Mouse (Mus musculus) cerebellum, adult 8-10 months (tissue): ENCODE data around the gene Col4a2.

Experiments used
- DNase-seq: peaks from one replicate; pipeline ENCODE4 v3.0.0; 2022

Gene Col4a2

DNA sequence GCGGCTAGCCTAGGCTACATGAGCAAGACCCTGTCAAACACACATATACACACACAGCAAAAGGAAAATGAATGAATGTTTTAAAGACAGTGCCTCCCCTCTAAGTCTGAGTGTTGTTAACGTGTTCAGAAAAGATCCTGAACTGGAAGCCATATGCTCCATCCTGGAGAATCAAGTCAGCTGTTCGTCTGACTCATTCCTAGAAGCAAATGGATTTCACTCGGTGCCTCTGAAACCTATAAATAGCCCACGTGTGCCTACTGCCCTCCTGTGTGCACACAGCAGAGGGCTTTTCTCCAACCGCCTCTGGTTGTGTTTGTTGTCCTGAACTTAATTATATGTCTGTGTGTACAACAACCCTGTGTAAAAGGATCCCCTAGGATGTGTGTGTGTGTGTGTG lies 109.4 kb downstream of the Col4a2 start:
- DNase-seq: no peak

DNA sequence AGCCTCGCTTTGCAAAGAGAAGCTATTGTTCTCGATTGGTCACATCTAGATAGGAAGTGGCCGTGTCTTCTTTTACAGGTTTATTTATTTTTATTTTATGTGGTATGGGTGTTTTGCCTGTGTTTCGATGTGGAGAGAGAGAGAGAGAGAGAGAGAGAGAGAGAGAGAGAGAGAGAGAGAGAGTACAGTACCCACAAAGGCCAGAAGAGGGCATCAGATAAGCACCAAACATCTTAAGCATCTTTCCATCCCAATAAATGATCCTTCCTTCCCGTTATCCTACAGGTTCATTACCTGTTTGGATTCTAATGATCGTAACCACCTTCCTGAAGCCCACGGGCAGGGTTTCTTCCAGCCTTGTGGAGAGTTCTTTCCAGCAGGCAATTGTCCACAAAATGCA lies 110.5 kb downstream of the Col4a2 start:
- DNase-seq: no peak

DNA sequence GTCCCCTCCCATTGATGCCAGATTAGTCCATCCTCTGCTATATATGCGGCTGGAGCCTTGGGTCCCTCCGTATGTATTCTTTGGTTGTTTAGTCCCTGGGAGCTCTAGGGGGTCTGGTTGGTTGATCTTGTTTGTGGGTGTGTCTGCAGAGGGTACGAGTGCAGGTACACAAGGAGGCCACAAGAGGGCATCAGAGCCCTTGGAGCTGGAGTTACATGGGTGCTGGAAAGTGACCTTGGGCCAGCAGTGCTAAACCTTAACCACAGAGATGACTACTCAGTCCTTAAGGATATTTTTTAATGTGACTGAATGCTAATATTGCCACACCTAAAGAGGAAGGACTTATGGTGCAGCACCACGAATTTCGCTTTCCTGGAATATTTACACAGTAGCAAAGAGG lies 118.1 kb downstream of the Col4a2 start:
- DNase-seq: no peak

DNA sequence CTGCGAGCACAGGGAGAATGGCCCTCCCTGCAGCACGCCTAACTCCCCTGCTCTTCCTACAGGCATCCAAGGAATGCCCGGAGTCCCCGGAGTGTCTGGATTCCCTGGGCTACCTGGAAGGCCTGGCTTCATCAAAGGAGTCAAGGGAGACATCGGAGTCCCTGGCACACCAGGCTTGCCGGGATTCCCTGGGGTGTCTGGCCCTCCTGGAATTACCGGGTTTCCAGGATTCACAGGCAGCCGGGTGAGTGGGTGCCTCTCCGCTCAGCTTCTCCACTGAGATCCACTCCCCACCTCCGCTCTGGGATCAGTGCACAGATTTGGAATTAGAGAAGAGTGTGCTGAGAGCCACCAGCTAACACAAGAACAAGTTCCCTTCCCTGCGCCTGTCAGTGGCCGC lies 125.3 kb downstream of the Col4a2 start:
- DNase-seq: no peak

DNA sequence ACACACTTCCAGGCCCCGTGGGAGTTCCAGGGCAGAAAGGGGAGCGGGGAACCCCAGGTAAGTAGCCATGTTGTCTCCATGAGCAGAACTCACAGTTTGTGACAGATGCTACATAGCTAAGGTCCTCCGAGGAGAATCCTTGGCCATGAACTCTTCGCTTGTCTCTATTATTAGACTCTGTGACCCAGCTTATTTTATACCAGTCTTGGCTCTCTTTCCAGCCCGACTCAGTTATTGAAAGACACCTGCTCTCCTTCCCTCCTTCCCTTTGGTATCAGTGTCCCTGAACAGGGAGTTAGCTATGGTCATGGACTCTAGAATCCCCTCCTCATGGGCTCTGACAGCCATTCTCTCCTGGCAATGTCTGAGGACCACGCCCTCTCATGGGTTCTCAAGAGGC lies 128.7 kb downstream of the Col4a2 start:
- no peak for DNase-seq

DNA sequence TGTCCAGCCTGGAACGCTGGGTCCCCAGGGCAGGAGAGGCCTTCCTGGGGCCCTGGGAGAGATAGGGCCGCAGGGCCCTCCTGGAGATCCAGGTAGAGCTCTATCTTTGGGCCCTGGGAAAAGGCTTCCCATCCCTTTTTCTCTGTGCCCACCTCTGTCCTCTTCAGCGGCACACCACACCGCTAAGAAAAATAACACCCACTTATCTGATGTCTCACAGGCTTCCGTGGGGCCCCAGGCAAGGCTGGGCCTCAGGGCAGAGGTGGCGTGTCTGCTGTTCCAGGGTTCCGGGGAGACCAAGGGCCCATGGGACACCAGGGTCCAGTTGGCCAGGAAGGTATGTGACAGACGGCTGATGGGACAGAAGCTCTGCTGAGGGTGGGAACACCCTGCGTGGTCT lies 131.0 kb downstream of the Col4a2 start:
- DNase-seq: no peak

DNA sequence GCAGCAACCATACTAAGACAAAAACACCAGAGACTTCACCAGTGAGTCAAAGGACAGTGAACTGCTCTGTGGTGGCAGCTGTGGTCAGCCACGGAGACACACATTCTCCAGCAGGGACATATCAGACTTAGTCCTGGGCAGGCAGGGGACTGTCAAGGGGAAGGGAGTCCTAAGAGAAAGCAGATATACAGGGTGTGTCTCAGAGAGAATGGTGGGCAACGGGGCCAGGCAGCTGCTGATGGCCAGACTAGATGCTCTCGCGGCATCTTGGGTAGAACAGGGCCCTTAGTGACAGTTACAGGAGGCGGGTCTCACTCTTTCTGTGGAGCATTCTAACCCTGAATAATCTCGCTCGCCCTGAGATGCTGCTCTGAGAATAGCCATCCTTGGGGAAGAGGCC lies 131.6 kb downstream of the Col4a2 start:
- DNase-seq: no peak

DNA sequence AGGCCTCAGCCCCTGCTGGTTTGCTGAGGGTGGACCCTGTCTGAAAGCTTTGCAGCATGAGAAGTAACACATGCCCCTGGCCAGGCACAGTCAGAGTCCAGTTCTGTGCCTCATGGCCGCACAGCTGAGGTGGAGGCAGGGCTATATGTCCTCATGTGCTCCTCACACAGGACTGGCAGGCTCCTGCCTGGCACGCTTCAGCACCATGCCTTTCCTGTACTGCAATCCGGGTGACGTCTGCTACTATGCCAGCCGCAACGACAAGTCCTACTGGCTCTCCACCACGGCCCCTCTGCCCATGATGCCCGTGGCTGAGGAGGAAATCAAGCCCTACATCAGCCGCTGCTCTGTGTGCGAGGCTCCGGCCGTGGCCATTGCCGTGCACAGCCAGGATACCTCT lies 133.2 kb downstream of the Col4a2 start:
- no peak for DNase-seq

DNA sequence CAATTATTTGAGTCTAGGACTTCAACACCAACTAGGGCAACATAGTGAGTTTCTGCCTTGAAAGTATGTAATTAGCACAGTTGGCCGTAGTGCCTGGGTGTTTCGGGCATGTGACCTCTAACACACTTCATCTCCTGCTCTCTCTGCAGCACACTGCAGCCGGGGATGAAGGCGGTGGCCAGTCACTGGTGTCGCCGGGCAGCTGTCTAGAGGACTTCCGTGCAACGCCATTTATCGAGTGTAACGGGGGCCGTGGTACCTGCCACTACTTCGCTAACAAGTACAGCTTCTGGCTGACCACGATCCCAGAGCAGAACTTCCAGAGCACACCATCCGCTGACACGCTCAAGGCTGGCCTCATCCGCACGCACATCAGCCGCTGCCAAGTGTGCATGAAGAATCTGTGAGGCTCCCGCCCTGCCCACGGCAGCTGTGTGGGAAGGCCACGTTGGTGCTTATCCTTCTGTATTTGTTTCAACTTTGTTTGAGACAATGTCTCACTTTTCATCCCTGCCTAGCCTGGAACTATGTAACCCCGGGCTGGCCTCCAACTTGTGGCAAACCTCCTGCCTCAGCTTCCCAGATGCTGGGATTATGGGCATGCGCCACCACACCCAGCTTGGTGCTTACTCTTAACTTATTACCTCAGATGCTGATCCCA lies 135.4 kb downstream of the Col4a2 start:
- DNase-seq: no peak

DNA sequence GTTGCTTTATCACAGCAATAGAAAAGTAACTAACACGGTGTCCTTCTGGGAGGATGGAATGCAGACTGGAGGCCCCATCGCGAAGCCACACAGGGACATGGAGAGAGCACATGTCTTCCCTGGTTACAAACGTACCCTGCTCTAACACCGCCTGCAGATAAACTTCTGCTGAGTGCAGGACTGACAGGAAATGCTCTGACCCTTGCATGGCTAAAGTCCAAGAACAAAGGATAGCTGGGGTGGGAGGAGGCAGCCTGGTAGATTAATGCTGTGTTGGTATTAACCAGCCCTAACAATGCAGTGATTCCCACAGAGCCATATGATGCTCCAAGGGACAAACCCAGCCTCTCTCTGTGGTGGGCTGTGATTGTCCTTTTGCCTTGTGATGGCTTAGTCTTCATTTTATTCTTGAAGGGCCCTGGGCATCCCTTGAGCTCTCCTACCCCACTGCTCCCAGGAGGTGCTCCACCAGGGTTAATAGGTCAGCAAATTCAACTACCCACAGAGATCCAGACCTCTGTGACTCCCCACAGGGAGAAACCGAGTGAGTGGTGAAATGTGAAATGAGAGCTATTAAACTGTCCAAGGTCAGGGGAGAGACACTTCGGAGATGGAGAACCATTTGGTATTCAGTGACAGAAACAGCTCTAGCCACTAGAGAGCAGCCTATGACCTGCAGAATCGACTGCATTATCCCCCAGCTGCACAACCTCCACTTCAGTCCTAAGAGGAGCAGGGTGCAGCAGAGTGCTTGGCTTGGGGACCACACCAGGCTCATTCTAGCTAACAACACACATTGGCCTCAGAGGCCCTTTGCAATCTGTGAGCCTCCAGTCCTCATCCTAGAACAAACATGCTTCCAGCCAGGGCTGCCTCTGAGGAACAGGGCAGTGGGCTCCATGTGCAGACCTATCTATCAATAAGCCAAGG lies 137.8 kb downstream of the Col4a2 start:
- no peak for DNase-seq

DNA sequence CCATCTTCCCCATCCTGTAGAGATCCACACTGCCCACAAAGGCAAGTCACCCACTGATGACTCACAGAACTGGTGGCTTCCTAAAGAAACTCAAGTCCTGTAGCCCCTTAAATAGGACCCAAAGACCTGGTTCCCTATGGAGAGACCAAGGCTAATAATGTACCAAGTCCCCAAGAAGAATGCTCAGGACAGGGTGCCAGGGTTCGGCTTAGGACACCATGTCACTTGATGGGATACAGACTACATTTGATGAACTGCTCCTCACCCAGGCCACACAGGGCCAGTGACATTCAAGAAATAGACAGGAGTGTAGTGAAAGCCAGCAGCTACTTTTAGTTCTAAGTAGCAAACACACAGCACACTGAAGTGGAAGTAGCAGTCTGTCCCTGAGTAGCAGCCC lies 139.5 kb downstream of the Col4a2 start:
- no peak for DNase-seq

DNA sequence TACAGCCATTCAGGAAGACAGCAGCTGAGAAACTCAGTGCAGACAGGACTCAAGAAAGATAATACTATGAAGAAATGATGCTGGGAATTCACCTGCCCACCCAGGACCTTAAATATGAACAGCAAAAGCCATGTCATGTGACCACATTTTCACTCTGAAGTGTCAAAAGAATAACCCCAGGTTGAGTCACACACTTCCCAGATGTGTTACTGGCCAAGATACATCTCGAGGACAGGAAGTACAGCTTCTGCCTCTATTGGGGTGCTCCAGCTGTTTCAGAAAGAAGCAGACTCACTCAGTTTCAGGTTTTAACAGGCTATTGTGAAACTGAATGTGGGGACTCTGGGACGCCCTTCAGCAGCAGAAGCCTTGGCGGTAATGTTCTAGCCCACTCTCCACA lies 140.0 kb downstream of the Col4a2 start:
- DNase-seq: no peak

DNA sequence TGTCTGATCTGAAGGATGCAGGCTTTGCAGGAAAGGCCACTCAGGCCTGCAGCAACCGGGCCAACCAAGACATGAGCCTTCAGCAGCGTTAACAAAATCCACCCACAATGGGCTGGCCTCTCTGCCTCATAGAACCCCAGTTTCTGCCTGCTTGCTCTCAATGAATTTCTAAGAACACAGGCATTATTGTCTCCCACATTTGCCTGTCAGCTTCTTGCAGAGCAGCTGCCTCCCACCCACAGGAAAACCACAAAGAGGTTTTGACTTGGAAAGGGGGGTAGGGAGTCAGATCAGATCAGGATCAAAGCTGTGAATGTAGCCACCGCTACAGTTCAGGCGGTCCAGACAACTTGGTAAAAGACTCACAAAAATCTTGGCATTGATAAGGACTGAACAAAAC lies 140.4 kb downstream of the Col4a2 start:
- DNase-seq: no peak

DNA sequence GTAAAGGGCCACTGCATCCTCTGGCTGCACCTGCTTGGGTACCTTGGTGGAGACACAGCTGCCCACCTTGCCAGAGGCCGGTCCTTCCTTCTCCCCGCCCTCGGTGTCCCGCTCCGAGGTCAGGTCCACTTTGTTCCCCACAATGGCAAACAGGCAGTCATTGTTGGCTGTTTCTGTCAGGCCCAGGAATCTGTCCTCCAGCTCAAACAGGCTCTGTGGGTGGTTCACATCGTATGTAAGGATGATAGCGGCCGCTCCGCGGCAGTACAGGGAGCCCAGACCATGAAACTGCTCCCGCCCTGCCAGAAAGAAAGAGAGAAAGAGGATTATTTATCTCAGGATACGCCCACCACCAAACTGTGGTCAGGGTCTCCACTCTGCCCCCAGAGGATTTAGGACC lies 141.6 kb downstream of the Col4a2 start:
- DNase-seq: no peak

DNA sequence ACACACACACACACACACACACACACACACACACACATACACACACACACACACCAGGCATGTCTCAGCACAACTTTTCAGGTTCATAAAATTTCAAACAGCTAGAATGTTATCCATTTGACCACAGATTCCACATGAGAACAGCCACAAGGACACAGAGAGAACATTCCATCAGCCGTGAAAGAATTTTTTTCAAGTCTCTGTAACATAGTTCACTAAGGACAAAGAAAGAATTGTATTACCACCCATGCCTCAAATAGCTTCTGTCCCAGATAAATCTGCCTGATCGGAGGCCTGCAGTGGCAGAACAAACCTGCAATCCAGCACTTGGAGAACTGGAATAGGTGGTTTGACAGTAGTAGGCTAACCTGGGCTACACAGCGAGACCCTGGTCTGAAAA lies 144.7 kb downstream of the Col4a2 start:
- DNase-seq: no peak

DNA sequence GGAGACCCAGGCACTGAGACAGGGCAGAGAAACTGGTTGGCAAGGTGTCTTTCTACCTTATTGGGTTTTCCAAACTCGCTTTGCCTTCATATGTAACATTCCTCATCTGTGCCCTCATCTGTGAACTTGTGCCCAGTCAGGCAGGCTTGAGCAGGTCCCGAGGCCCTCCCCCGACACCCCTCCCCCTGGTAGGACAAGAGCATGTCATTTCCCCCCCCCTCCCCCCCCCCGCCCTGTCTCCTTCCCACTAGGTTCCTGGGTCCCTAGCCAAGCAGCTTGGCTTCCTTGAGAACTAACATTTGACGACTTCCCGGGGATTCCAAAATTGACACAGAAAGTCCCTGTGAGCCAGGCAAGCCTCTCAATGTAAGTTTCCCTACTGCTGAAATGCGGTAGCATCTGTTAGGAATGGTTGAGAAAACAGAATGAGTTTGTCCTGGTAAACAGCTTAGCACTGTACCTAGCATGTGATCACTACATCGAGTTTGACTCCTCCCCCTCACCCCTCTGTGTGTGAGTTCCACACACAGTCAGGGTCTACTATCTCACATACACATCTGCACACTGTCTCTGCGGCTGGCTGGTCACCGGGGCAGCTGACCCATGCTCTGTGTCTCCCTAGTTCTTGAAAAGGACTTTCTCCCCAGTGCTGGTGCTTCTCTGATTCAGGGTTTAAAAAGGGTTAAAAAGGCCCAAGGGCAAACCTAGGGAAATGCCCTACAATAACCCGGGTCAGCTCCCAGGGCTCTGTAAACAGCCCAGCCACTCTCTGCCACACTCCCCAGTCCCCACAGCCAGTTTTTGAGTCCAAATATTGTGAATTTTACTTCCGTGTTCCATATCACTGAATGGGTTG lies 145.6 kb downstream of the Col4a2 start:
- DNase-seq: no peak

DNA sequence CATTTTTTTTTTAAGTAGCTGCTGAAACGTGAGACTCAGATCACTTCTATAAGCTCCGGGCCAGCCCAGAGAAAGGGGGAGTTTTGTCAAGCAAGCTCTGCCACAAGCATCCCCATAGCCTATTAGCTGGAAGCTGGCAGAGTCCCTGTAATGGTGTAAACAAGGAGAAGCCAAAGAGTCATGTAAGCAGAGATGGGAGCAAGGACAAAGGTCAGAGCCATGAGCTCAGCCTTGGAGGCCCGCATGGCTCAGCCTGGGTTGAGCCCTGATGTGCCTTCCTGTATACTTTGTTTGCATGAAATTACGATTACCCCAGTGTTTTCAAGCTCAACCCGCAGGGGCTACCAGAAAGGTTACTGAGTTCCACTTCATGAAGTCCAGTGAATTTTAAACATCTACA lies 146.4 kb downstream of the Col4a2 start:
- DNase-seq: no peak

DNA sequence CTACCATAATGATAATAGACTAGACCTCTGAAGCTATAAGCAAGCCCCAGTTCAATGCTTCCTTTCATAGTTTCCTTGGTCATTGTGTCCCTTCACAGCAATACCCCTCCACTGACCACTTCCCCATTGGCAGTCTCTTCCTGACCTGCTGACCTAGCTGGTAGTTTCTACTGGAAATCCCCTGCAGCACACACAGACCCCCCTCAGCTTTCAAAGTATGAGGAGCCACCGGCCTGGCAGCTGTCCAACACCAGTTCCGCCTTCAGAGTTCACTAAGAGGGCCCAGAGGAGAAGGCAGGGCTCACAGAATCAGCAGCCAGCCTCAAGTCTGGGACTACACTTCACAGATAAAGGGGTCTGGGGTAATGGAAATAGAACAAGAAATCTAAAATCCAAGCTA lies 148.3 kb downstream of the Col4a2 start:
- no peak for DNase-seq

DNA sequence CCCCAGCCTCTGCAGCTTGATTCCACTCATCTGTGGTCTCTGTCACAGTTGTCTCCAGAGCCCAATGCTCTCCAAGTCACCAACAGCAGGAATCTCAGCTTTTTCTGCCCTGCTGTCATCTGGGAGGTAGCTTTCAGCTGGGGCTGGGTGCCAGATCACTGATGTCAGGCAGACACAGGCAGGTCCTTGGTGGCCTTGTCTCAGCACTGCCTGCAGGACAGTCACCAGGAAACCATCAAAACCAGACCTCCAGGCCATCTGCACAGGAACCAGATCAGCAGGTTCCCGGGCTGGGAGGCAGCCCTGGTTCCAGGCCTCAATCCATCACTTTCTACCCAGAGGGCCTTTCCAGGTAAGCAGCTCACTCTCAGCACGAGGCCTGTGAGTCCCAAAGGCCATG lies 149.2 kb downstream of the Col4a2 start:
- peak; percentile 38 for DNase-seq

DNA sequence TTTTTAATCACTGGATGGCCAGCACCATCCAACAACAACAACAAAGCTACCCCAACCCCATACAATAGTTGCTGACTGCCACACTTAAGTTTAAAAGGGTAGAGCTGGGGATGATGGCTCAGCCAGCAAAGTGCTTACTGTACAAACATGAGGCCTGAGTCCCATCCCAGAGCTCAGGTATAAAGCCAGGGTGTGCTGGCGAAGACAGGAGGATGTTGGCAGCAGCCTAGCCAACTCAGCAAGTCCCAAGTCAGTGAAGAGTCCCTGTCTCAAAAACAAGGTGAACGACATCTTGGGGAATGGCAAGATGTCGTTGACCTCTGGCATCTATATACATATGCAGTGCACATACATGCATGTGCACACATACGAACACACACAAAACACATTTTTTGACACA lies 150.0 kb downstream of the Col4a2 start:
- DNase-seq: no peak

DNA sequence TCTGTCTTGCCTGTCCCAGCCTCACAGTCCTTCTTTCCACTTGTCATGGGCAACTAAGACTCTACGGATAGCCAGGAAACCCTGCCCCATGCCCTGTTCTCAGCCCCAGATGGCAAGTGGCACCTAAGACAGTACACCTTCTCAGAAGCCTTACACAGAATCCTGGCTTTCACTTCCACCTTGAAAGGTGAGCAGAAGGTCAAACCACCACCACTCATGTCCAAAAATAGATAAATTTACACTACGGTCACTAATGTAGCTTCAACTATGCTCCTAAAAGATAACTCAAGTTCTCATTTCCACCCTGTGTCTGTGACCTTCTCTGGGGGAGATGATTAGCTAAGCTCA lies 150.9 kb downstream of the Col4a2 start:
- DNase-seq: no peak

DNA sequence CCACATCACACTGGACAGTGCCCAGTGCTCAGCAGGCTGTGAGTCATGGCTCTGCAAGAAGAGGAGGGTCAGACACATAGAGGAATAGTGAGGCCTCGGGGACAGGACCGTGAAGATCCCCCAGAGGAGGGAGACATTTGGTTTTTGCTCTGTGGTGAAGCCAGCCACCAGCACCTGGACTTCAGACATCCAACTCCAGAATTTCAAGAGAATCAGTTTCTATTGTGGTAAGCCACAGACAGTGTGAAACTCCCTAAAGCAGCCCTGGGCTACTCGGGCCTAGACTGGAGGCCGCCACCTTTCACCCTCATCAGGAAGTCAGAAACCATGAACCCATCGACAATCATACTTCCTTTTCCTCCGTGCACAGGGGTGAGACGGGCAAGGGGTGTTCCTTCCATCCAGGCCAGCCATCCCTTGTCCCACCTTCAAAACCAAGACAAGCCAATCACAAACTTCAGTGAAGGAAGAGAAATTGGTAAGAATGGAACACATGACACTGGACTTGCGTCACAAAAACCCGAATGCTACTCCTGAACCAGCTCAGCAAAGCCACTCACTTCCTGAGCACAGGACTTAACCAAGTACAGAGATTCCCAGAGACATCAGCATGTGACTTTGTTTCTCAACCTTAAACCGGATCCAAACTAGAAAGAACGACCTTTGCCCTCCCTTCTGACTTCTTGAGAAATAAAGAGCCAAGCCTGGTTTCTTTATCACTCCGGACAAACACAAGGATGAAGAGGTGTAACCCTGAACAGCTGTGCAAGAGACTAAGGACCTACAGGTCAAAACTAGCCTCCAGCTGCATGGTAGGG lies 151.5 kb downstream of the Col4a2 start:
- DNase-seq: no peak

DNA sequence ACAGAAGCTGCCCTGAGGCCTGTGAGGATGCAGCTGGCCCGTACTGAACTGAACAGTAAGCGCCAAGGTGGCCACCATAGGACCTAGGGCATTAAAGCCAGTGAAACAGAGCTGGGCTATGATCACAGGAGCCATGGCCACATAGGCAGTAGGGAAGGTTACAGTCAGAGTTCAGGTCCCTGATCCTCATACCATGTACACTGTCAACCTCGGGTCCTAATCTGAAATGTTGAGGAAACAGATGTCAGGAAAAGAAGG lies 152.0 kb downstream of the Col4a2 start:
- no peak for DNase-seq
